Mouse (Mus musculus): ENCODE results near the gene 1110002E22Rik. TPM values are rescaled to one million over a fixed set of nuclear protein-coding genes. Genes with fewer than 3 reads are reported as not detected.

1110002E22Rik gene
- polyA plus RNA-seq, 2 experiments = 0.01 TPM; not detected in 1

DNA sequence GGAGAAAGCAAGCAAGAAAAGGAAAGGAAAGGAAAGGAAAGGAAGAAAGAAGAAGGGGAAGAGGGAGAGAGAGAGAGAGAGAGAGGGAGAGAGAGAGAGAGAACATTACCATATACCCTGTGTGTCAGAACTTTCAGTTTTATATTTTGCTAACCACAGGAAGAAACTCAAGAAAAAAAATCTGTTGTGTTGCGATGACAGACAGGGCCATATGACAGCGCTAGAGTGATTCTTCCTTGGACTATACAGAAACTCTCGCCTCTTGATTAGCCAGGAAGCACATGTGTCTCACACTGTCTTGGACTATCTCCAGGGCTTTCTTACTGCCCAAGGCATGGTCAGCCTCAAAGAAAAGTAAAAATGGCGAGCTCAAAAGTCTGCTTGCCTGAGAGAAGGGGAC, 2.2 kb upstream of the 1110002E22Rik start:
- Histone ChIP-seq H3K4me1 (replicated peaks; ENCODE audit: control insufficient read depth in 2 of 2, insufficient read depth in 2 of 2, low read length in 1 of 2) (peaks cover 0 to 7% of the 10 kb centered on the region in 2 experiments; a peak in 2 of 4 replicates), H3K27me3 (ENCODE audit: control insufficient read depth, insufficient read depth, low read length) (no peaks in the 10 kb centered on the region), H3K4me2 (ENCODE audit: low read depth) (no peak overlapping the region), H3K27ac (no peak overlapping the region), H3K9ac (replicated peaks) (no peak overlapping the region), H3K4me3 (ENCODE audit: insufficient read depth in 1 of 2, low read depth in 2 of 2, low read length in 2 of 2) (no peak overlapping the region), H3K36me3 (replicated peaks; ENCODE audit: control insufficient read depth, insufficient read depth, low read depth) (no peaks in the 10 kb centered on the region), H3K9me3 (ENCODE audit: control insufficient read depth, low read length) (no peaks in the 10 kb centered on the region)
- WGBS (ENCODE audit: insufficient replicate concordance) = 50% methylated on average over 4 of the region's 4 CpGs
- TF ChIP-seq EP300 (IDR thresholded peaks at IDR 0.05; ENCODE audit: low read depth) (no peak), CTCF (IDR thresholded peaks at IDR 0.05; ENCODE audit: low read depth) (no peak)
- DNase-seq (ENCODE audit: low read depth in 3 of 3, low spot score in 3 of 3) (no peak), ATAC-seq (ENCODE audit: insufficient read depth) (no peak)

DNA sequence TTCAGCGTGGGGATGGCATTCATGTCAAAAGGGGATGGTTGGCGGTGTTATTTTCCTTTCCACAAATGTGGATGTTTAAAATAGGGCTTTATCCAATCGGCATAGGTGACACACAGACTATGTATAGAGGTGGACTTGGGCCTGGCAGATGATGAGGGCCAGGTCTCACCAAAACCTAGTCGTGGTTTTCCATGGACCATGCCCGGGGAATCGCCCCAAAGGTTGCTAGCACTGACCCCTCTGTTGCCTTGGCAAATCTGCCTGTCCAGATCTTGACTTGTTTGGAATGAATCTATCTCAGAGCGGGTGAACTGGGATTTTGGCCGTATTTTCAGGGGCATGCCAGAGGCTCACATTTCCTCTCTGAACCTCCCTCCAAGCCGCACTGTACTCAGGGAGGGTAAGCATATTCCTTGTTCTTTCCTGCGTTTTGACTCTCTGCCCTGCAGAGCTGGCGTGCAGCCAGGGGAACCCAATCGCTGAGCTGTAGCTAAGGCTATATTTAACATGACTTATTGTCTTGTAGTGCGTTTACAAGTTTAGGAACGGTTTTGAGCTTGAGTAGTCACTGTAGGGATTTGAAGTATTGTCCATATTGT, 1.0 kb upstream of the 1110002E22Rik start:
- no peak overlapping the region for H3K27ac ChIP-seq
- H3K36me3 ChIP-seq (replicated peaks; ENCODE audit: control insufficient read depth, insufficient read depth, low read depth) = no peaks in the 10 kb centered on the region
- H3K27me3 ChIP-seq (ENCODE audit: control insufficient read depth, insufficient read depth, low read length) = no peaks in the 10 kb centered on the region
- DNase-seq (ENCODE audit: low read depth in 3 of 3, low spot score in 3 of 3) (no peak), ATAC-seq (ENCODE audit: insufficient read depth) (no peak)
- TF ChIP-seq EP300 (IDR thresholded peaks at IDR 0.05; ENCODE audit: low read depth) = no peak
- no peak for TF ChIP-seq CTCF (IDR thresholded peaks at IDR 0.05; ENCODE audit: low read depth)
- H3K9me3 ChIP-seq (ENCODE audit: control insufficient read depth, low read length) = no peaks in the 10 kb centered on the region
- no peak overlapping the region for H3K9ac ChIP-seq (replicated peaks)
- H3K4me1 ChIP-seq (replicated peaks; ENCODE audit: control insufficient read depth in 2 of 2, insufficient read depth in 2 of 2, low read length in 1 of 2) = peaks cover 0 to 7% of the 10 kb centered on the region in 2 experiments; a peak in 2 of 4 replicates
- 57% methylated on average over 14 of the region's 14 CpGs for WGBS (ENCODE audit: insufficient replicate concordance)
- no peak overlapping the region for H3K4me3 ChIP-seq (ENCODE audit: insufficient read depth in 1 of 2, low read depth in 2 of 2, low read length in 2 of 2)
- H3K4me2 ChIP-seq (ENCODE audit: low read depth) = no peak overlapping the region

DNA sequence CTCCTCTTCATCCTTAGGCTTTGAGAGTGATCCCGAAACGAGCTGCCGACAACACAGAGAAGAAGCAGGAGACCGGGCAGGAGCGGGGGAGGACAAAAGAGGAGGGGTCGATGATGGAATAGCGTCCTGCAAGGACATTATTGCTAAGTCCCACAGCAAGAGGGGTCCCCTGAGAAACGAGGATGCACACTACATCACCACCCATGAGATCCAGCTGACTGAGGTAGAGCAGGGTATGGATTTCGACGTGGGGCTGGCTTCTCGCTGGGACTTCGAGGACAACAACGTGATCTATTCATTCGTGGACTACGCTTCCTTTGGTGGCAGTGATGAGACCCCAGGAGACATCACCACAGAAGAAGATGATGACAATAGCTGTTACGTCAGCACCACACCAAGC, 1.1 kb downstream of the 1110002E22Rik start:
- H3K27me3 ChIP-seq (ENCODE audit: control insufficient read depth, insufficient read depth, low read length) = no peaks in the 10 kb centered on the region
- 76% methylated on average over 16 of the region's 16 CpGs for WGBS (ENCODE audit: insufficient replicate concordance)
- H3K4me3 ChIP-seq (ENCODE audit: insufficient read depth in 1 of 2, low read depth in 2 of 2, low read length in 2 of 2) = no peak overlapping the region
- ATAC-seq (ENCODE audit: insufficient read depth) (no peak), DNase-seq (ENCODE audit: low read depth in 3 of 3, low spot score in 3 of 3) (no peak)
- no peaks in the 10 kb centered on the region for H3K9me3 ChIP-seq (ENCODE audit: control insufficient read depth, low read length)
- peaks cover 0 to 5% of the 10 kb centered on the region in 2 experiments; a peak in 2 of 4 replicates for H3K4me1 ChIP-seq (replicated peaks; ENCODE audit: control insufficient read depth in 2 of 2, insufficient read depth in 2 of 2, low read length in 1 of 2)
- H3K9ac ChIP-seq (replicated peaks) = no peak overlapping the region
- TF ChIP-seq EP300 (IDR thresholded peaks at IDR 0.05; ENCODE audit: low read depth) = no peak
- TF ChIP-seq CTCF (IDR thresholded peaks at IDR 0.05; ENCODE audit: low read depth) = no peak
- H3K4me2 ChIP-seq (ENCODE audit: low read depth) = no peak overlapping the region
- H3K27ac ChIP-seq = no peak overlapping the region
- H3K36me3 ChIP-seq (replicated peaks; ENCODE audit: control insufficient read depth, insufficient read depth, low read depth) = no peaks in the 10 kb centered on the region

DNA sequence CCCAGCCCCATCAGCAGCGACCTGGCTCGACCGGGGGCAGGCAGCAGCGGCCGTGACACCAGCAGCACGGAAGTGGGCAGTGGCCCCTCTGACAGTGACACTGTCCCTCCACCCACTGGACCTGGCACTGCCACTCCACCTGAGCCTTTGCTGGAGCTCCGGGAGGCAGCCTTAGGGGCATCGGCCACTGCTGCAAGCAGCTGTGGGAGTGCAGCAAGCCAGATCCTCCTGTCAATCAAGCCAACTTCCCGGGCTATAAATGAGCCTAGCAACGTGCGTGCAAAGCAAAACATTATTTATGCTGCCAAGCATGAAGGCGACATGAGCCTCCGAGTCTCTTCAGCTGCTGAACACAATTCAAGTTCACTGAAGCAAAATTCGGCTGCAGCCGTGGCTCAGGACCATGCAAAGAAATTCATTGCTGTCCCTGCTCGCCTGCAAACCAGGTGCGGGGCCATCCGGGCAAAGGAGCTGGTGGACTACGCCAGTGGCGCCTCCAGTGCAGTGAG, 1.6 kb downstream of the 1110002E22Rik start:
- no peak overlapping the region for H3K27ac ChIP-seq
- no peak for ATAC-seq (ENCODE audit: insufficient read depth)
- no peaks in the 10 kb centered on the region for H3K36me3 ChIP-seq (replicated peaks; ENCODE audit: control insufficient read depth, insufficient read depth, low read depth)
- H3K4me3 ChIP-seq (ENCODE audit: insufficient read depth in 1 of 2, low read depth in 2 of 2, low read length in 2 of 2) = no peak overlapping the region
- no peaks in the 10 kb centered on the region for H3K27me3 ChIP-seq (ENCODE audit: control insufficient read depth, insufficient read depth, low read length)
- TF ChIP-seq CTCF (IDR thresholded peaks at IDR 0.05; ENCODE audit: low read depth) (no peak), EP300 (IDR thresholded peaks at IDR 0.05; ENCODE audit: low read depth) (no peak)
- no peak overlapping the region for H3K4me2 ChIP-seq (ENCODE audit: low read depth)
- H3K9ac ChIP-seq (replicated peaks) = no peak overlapping the region
- no peaks in the 10 kb centered on the region for H3K9me3 ChIP-seq (ENCODE audit: control insufficient read depth, low read length)
- WGBS (ENCODE audit: insufficient replicate concordance) = 73% methylated on average over 20 of the region's 20 CpGs
- H3K4me1 ChIP-seq (replicated peaks; ENCODE audit: control insufficient read depth in 2 of 2, insufficient read depth in 2 of 2, low read length in 1 of 2) = peaks cover 0 to 2% of the 10 kb centered on the region in 2 experiments; a peak in 2 of 4 replicates
- no peak for DNase-seq (ENCODE audit: low read depth in 3 of 3, low spot score in 3 of 3)

DNA sequence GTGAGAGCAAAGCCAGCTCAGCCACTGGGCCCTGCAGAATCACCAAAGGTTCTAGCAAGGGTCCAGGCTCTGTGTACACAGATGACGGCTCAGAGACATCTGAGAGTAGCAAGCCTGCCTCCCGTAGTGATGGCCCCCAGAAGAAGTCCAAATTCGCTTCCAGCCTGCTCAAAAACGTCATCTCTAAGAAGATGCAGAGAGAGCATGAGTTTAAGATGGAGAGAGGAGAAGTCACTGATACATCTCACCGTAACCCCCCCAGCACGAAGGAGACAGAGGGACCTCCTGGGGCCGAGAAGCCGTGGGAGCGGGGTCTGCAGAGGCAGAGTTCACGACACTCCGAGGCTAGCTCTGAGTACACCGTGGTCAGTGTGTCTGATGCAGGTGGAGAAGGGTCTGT, 2.4 kb downstream of the 1110002E22Rik start, which contains the start of gene Gm5105:
TSS of gene Gm5105 (minus strand) at position 101 of the 400 bp plus-strand sequence.
- DNase-seq (ENCODE audit: low read depth in 3 of 3, low spot score in 3 of 3) (no peak), ATAC-seq (ENCODE audit: insufficient read depth) (no peak)
- Histone ChIP-seq H3K9ac (replicated peaks) (no peak within 1 kb of the TSS), H3K4me1 (replicated peaks; ENCODE audit: control insufficient read depth in 2 of 2, insufficient read depth in 2 of 2, low read length in 1 of 2) (no peaks in the 10 kb centered on the region), H3K4me3 (ENCODE audit: insufficient read depth in 1 of 2, low read depth in 2 of 2, low read length in 2 of 2) (no peak within 1 kb of the TSS), H3K27me3 (ENCODE audit: control insufficient read depth, insufficient read depth, low read length) (no peaks in the 10 kb centered on the region), H3K27ac (no peak within 1 kb of the TSS), H3K9me3 (ENCODE audit: control insufficient read depth, low read length) (no peaks in the 10 kb centered on the region), H3K4me2 (ENCODE audit: low read depth) (no peak within 1 kb of the TSS), H3K36me3 (replicated peaks; ENCODE audit: control insufficient read depth, insufficient read depth, low read depth) (no peaks in the 10 kb centered on the region)
- 75% methylated on average over 12 of the region's 12 CpGs for WGBS (ENCODE audit: insufficient replicate concordance)
- TF ChIP-seq EP300 (IDR thresholded peaks at IDR 0.05; ENCODE audit: low read depth) = no peak
- TF ChIP-seq CTCF (IDR thresholded peaks at IDR 0.05; ENCODE audit: low read depth) = no peak

Measured in liver, embryonic 14.5 days (tissue).